Mouse (Mus musculus) adipocyte (in vitro differentiated cells): ENCODE data around the gene Gm21974.
"Not testable (repeated sequence)": the region's sequence is repeated elsewhere in the genome, so short reads cannot be mapped to it uniquely, and the experiment has no call there.

Source experiments
- DNase-seq: peaks from one replicate; pipeline ENCODE4 v3.0.0-alpha.2; 2016; ENCODE audit warnings: low spot score

The Gm21974 gene

DNA sequence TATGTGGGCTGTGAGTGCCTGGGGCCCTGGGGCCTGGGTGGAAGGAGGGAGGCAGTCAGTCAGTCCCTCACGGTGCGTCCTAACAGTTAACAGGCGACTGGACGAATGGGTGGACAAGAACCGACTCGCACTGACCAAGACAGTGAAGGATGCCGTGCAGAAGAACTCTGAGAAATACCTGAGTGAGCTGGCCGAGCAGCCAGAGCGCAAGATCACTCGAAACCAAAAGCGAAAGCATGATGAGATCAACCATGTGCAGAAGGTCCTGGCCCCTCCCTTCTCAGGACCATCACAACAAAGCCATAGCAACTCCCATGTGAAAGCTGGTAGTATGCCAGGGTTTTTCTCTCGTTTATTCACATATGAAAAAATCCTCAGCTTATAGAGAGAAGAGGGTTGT is 20.0 kb upstream of the Gm21974 start:
- no peak for DNase-seq

DNA sequence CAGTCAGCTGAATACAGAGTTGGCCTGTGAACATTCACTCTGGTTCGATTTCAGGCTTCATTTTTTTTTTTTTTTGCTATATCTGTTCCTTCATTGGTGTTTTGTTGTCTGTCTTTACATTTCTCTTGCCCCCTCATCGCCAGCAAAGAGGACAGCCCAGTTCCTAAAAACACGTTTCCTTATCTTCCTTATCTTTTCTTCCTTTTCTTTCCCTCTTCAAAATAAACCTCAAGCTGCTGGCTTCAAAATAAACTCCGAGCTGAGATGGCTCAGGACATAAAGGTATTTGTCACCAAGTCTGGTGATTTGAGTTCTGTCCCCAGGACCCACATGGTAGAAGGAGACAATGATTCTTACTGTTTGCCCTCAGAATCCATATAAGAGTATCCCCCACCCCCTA is 17.7 kb upstream of the Gm21974 start:
- DNase-seq: no peak

DNA sequence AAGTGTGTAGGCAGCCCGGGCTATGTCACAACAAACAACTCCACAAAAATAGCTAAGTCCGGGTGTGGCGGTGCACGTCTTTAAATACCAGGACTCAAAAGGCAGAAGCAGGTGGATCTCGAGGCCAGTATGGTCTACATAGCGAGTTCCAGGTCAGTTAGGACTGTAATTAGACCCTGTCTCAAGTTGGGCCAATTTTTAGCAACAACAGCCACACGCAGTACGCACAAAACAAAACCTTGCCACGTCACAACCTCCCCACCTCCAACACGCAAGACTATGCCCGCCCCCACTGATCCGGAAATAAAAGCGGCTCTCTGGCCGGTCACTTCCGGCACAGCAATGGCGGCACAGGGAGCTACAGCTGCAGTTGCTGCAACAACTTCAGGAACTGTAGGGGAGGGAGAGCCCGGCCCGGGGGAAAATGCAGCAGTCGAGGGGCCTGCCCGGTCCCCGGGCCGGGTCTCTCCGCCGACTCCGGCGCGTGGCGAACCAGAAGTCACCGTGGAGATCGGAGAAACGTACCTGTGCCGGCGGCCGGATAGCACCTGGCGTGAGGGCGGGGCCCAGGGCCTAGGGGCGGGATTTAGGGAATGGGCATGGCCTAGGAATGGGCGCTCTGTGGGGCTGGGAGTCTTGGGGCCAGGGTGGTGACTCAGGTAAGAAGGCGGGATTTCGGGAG is 17.1 kb upstream of the Gm21974 start, which contains the start of gene Kat8:
Gene Kat8 (plus strand): TSS at position 327 of the 682 bp plus-strand sequence.
- peak; percentile 94 for DNase-seq

DNA sequence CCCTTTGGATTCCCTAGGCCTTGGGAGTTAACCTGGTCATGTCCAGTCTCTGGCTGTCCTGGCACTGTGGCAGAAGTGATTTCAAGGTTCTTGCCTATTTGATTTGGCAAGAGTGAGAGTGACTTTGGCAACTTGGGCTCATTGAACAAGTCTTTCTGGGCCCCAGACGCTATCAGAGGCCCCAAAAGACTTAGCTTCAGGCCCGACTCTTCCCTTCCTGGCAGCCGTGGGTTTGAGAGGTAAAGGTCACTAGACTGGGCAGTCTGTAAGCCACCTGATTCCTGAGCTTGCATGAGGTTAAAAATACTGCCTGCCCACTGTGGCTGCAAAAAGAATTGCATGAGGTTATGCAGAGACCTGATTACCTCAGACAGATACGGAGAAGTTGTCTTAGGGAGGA is 13.4 kb upstream of the Gm21974 start:
- DNase-seq: peak; percentile 39

DNA sequence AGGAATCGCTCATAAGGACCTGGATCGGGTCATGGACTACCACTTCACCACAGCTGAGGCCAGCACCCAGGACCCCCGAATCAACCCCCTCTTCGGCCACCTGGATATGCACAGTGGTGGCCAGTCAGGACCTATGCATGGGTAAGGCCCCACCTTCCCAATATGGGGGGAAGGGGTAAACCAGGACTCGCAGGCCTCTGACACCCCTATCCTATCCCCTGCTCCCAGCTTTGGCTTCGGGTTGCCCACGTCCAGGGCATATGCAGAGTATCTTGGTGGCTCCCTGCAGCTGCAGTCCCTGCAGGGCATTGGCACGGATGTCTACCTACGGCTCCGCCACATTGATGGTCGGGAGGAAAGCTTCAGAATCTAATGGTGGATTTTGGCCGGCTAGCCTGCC is 12.7 kb upstream of the Gm21974 start:
- DNase-seq: no peak

DNA sequence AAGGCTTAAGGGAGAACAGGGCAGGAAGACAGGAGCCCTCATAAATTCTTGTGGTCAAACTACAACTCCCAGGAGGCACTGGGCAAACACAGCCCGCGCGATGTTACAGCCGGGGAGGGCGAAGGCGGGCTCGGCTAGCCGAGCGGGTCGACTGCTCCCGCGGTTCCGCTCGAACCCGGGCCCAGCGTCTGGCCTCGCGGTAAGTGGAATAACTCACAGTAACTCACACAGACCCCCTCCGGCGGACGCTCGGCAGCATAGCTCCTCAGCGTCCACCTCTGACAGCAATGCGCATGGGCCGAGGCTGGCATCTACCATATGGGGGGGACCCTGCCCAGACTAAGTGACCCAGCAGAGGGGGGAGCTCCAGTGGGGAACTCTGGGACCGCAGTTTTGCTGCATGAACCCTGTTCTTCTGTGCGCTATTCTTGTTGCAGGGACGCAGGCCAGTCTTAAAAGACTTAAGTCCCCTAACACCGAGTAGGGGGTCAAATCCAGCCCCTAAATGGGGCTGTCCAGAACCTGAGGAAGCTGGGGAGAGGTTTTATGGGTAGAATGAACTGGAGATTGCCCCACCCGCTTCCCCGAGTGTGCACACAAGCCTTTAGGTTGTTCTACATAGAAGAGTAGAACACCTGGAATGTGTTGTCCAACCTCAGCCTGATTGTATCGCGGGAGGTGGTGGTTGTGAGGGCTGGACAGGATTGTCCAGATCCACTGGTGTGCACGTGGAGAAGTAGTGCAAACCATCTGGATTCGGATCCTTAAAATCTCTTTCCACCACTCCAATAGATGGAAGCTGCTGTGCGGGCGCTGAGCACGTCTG is 8.9 kb upstream of the Gm21974 start, which contains the start of gene Bckdk:
Gene Bckdk (plus strand): TSS at position 112 of the 826 bp plus-strand sequence.
- DNase-seq: peak; percentile 71

DNA sequence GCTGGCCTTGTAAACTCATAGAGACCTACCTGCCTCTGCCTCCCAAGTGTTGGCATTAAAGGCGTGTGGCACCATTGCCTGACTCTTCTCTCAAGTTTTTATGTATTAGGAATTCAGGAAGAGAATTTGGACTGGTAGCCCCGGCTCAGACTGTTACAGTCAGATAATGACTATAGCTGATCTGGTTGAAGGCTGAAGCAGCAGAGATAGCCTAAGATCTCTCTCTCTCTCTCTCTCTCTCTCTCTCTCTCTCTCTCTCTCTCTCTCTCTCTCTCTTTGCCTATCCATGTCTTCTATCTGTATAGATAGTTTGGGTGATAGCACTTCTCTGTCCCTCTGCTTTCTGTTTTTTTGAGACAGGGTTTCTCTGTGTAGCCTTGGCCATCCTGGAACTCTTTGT is 6.5 kb upstream of the Gm21974 start:
- DNase-seq: no peak

DNA sequence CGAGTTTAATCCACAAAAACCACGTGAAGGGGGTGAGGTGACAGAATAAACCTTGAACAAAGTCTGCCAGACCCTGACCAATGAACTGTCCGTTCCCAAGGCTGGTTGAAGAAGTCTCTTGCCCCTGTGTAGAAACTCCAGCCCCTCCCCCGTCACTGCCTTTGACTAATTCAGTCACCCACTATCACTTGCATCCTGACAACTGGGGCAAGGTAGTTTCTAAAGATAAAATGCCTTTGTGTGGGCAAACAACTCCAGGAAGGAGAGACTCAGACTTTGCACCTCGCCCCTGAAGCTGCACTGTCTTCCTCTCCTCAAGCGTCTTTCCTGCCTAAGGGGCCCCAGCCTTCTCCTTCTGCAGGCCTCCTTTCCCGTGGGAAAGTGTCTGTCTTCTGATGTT is 4.7 kb upstream of the Gm21974 start:
- DNase-seq: no peak

DNA sequence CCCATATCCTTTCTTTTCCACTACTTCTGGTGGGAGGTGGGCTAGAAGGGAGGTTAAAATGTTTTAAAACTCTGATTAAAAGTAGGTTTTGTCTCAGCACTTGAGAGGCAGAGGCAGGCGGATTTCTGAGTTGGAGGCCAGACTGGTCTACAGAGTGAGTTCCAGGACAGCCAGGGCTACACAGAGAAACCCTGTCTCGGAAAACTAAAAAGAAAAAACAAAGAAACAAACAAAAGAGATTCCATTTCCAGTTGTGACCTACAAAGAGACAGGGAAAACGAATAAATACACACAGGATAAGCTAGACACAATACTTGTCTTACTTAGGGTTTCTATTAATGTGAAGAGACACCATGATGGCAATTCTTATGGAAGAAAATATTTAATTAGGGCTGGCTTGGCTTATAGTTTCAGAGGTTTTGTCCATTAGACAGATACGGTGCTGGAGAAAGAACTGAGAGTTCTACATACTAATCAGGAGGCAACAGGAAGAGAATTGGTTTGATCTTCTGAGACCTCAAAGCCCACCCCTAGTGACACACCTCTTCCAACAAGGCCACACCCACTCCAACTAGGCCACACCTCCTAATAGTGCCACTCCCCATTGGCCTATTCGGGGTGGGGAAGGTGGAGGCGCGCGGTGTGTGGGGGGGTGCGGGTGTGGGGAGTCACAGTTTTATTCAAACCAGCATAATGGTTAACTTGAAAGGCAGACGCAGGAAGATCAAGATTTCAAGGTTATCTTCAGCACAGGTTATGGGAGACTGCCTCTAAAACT is 3.1 kb upstream of the Gm21974 start:
- DNase-seq: no peak

DNA sequence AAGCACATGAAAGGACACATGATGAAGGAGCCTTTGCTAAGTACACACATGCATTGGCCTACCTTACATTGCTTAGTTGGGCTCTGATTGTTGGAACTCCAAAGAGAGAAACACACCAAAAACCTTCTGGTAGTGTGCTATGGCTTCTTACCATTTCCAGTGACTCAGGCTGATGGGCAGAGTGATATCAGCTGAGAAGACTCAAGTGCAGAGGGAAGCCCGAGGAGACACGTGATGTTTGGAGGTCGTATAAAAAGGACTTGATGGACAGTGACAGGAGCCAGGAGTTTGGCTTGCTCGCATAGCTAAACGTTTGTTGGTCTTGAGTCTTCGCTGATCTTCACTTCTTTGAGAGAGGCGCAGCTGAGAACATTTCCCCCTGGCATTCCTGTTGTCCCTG is 2.3 kb upstream of the Gm21974 start:
- DNase-seq: no peak

DNA sequence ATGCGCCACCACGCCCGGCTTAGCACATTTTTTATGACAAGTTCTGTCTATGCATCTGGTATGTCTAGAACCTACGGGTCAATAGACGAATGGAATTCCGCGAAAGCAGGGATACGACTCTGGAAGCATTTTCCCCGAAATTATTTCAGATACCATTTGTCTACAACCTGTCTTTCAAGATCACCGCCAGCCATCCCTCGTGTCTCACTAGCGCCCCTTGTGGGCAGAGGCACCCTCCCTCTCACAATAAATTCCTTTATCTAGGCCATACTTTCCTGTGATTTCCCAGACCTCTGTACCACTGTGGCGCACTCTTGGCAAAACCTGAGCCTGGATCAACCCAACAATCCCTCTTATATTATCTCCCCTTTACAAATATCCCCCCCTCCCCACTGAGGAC is 1.1 kb upstream of the Gm21974 start:
- DNase-seq: peak; percentile 35

DNA sequence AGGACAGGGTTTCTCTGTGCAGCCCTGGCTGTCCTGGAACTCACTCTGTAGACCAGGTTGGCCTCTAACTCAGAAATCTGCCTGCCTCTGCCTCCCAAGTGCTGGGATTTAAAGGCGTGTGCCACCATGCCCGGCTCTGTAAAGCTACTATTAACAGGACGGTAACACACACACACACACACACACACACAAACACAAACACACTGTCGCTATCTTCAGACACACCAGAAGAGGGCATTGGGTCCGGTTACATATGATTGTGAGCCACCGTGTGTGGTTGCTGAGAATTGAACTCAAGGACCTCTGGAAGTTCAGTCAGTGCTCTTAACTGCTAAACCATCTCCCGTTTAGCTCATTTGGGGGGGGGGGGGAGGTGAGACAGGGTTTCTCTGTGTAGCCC is 637 bp upstream of the Gm21974 start:
- not testable (repeated sequence) for DNase-seq

DNA sequence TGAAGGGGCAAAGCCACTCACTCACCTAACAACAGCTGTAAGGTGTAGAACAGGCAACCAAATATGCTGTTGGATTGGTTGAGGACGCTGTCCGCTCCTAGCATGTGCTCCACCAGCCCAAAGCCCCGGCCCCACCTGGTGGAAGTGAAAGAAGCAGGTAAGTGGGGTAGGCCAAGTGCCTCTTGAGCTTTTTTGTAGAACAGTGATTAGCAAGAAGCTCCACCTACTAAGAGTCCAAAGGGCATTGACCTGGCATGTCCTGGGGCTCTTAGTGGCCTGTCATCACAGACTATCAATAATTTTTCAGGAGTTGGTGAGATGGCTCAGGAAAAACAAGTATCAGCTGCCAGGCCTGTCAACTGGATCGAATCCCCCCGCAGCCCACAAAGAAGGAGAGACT is 774 bp downstream of the Gm21974 start:
- DNase-seq: no peak

DNA sequence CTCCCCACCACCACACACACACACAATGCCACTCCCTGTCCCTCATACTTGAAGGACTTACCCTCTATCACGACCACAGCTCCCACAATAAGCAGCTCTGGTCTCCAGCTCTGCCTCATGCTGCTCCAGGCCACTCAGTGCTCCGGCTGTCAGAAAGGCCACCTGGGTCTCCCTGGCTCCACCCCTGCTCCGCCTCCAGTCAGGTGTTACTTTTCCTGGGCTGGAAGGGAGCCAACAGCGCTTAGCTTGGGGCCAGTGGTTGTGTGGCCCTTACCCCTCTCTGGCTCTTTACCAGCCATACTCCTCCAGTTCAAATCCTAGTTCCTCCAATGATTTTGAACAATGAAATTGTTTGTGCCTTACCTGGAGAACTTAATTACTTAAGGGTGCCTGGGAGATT is 4.5 kb downstream of the Gm21974 start, which contains the start of gene Prss53:
Gene Prss53 (minus strand): TSS at position 173 of the 400 bp plus-strand sequence.
- DNase-seq: no peak

DNA sequence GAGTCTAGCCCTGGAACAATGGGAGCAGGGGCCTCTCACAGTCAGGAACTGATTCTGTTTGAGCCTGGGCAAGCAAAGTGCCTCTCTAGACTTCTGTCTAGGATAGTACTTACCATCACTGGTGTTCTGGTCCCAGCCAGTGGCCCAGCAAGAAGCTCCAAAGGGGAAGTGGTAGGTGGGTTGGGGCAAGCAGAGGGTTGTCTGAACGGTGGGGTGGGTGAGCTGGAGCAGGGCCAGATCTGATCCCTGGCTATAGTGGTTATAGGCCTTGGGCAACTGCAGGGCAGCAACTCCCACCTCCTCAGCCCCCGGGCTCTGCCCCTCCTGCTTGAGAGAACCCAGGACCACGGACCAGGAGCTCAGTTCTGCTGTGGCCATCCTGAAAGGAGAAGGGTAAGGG is 6.4 kb downstream of the Gm21974 start:
- no peak for DNase-seq

DNA sequence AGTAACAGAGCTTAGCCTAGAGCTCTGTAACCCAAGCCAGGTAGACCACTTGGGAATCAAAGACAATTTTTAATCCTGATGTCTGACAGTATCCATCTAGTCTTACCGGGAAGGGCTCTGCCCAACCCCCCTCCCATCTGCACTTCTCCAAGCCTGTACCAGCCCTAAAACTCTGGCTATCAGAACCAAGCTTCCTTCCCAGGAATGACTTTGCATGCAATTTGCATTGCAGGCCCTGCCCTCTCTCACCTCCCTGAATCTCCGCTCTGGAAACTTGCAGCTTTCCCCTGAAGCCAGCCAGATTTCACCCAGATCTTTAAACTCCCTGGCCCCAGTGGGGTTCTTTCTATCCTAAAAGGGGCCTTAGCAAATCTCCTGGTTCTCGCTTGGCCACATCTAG is 7.5 kb downstream of the Gm21974 start:
- DNase-seq: no peak

DNA sequence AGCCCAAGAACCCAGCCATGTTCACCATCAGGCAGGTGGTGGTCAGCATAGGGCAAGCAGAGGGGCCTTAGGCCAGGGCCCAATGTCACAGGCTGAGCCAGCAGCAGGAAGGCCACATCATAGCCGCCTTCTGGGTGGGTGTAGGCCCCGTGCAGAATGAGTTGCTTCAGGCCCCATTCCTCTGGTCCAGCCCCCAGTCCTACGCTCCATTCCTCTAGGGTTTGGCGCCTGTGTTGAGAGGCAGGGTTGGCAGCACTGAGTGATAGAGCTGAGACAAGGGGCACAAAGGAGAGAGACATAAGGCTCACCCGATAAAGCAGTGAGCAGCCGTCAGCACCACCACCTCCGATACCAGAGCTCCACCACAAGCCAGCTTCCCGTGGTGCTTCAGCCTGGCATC is 8.1 kb downstream of the Gm21974 start:
- DNase-seq: no peak

DNA sequence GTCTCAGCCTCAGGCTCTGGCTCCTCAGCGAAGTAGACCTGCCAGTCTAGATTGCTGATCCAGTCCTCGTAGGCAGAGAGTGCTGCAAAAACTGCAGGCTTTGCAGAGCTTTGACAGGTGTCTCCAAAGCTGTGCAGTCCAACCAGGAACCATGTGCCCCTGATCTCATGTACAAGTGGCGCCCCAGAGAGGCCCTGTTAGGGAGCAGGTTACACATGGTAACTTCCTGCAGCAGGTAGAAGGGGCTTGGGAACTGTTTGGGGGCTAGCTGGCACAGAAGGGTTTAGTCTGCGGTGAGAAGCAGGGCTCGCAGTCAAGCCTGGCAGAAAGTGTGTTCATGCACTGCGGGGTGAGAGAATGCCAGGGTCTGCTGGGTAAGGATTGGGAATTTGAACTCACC is 8.7 kb downstream of the Gm21974 start:
- DNase-seq: no peak

DNA sequence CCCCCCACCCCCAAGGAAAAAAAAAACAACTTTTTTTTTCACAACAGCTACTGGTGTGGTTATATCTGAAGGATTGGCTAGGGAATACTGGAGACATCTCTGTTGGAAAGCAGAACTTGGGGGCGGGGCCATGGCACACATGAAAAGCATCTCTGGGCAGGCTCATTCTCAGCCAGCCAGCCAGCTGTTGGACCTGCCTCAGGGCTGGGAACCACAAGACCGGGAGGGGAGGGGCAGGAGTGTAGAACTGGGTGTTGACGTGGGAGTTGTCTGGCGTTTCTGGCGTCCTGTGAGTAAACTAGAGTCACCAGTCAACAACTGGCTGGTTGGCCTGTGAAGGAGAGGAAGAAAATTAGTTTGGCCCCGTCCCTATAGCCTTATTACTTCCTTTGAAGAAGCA is 9.3 kb downstream of the Gm21974 start:
- DNase-seq: peak; percentile 67

DNA sequence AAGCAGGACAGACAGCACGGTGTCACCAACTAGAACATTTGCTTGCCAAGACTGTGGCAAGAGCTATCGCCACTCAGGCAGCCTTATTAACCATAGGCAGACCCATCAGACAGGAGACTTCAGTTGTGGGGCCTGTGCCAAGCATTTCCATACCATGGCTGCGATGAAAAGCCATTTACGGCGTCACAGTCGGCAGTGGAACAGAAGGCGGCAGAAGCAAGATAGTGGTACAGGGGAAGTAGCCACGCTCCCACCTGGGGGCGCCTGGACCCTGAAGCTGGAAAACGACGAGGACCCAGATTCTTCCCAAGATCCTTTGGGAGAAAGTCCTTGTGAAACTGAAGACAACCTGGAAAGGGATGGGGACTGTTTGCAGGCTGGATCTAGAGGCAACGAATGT is 14.8 kb downstream of the Gm21974 start:
- no peak for DNase-seq

DNA sequence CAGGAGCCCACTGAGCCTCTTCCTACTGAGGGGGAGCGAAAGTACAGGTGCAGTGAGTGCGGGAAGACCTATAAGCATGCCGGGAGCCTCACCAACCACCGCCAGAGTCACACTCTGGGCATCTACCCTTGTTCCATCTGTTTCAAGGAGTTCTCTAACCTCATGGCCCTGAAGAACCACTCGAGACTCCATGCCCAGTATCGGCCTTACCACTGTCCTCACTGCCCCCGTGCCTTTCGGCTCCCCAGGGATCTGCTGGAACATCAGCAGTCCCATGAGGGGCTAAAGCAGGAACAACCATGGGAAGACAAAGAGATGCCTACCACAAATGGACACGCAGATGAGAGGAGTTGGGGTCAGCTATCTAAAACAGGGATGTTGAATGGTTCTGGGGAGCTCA is 16.0 kb downstream of the Gm21974 start:
- no peak for DNase-seq

DNA sequence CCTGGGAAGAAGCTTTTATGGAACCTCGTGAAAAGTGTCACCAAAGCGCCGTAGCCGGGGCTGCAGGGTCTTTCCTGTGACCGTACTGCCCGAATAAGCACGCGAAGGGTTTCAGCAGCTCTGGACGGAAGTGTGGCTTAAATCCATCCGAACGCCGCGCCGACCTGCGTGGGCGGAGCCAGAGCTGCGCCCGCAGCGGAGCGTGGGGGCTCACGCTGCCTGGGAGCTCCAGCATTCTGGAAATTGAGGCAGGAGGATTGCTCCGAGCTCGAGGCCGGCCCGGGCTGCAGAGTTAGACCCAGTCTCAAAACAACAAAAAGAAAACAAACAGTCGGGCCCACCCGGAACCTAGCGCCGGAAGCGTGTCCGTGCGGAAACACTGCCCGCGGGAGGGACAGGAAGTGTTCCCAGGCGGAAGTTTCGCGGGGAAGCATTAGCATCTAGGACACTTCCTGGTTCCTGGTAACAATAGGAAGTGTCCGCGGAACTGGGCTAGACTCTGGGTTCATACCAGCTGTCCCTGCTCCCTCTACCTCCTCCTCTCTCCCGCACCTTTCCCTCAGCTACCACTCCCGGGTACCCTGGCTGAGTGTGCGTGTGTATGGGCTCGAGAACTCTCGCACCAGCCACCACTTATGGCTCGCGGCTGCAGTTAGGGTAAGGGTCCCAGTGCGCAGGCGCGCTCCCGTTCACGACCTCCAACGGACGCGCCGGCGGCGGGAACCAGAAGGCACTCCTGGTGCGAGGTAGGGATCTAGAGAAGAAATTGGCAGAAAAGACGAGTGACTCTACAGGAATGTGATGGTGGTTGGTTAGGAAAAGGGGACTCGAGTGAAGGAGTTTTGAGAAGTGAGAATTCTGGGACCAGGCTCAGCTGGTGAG is 18.5 kb downstream of the Gm21974 start, which contains the start of gene Zfp668:
Gene Zfp668 (minus strand): TSS at position 362 of the 882 bp plus-strand sequence.
- peak; percentile 91 for DNase-seq
